8 mouse cellular contexts compared by ENCODE assay signal in genomic region chr4:62503374-62503970, GRCm38 (mm10). TPM values are rescaled to one million over a fixed set of nuclear protein-coding genes. Genes with fewer than 3 reads are reported as not detected.
DNase-seq lines count a peak whose midpoint lies in the region; ATAC-seq and TF ChIP-seq lines count a peak whose summit lies in the region.

Hdhd3 (minus strand) TSS chr4:62503467.

- H3K4me3 ChIP-seq in kidney, adult 2 months (ENCODE audit: insufficient read depth, low read depth, low read length) = peak within 1 kb of the TSS; percentile 62
- H3K4me3 ChIP-seq in hindbrain, embryonic 11.5 days (ENCODE audit: low read depth, low read length) = peak within 1 kb of the TSS; percentile 74
- H3K4me3 ChIP-seq in midbrain, embryonic 14.5 days (replicated peaks; ENCODE audit: low read depth, low read length) = peak within 1 kb of the TSS; percentile 72

- H3K9ac ChIP-seq in hindbrain, embryonic 11.5 days (ENCODE audit: low read depth, low read length) = peak within 1 kb of the TSS; percentile 77
- peak within 1 kb of the TSS; percentile 82 for H3K9ac ChIP-seq in midbrain, embryonic 14.5 days (replicated peaks; ENCODE audit: low read length)

- no peaks in the 10 kb centered on the region for H3K27me3 ChIP-seq in kidney, adult 2 months (replicated peaks; ENCODE audit: control insufficient read depth, insufficient read depth, low read length)
- H3K27me3 ChIP-seq in hindbrain, embryonic 11.5 days (ENCODE audit: control insufficient read depth, insufficient read depth, low read length) = no peaks in the 10 kb centered on the region
- H3K27me3 ChIP-seq in midbrain, embryonic 14.5 days (ENCODE audit: control insufficient read depth, insufficient read depth, low read length) = no peaks in the 10 kb centered on the region

- peak within 1 kb of the TSS; percentile 67 for H3K4me2 ChIP-seq in hindbrain, embryonic 11.5 days (replicated peaks; ENCODE audit: low read depth, low read length)
- H3K4me2 ChIP-seq in midbrain, embryonic 14.5 days (ENCODE audit: low read length) = peak within 1 kb of the TSS; percentile 72

- no peak for TF ChIP-seq CTCF in kidney, adult 2 months (conservative IDR thresholded peaks at IDR 0.05; ENCODE audit: insufficient read depth, insufficient read length, low read depth, low read length)

- H3K9me3 ChIP-seq in hindbrain, embryonic 11.5 days (ENCODE audit: control insufficient read depth, low read length) = no peaks in the 10 kb centered on the region
- no peaks in the 10 kb centered on the region for H3K9me3 ChIP-seq in midbrain, embryonic 14.5 days (ENCODE audit: control insufficient read depth, low read length)

- ATAC-seq in hindbrain, embryonic 11.5 days (ENCODE audit: low FRiP score) = no peak
- ATAC-seq in midbrain, embryonic 14.5 days (ENCODE audit: low FRiP score, low TSS enrichment) = no peak

- DNase-seq in kidney, adult 2 months = no peak
- DNase-seq in kidney, postnatal 36 days = no peak
- DNase-seq in adrenal gland, postnatal 10 days = peak; percentile 1
- DNase-seq in hindbrain, embryonic 11.5 days (ENCODE audit: low spot score) = no peak
- no peak for DNase-seq in midbrain, embryonic 14.5 days
- no peak for DNase-seq in left cerebral cortex, adult 18-20 months (ENCODE audit: low spot score in 2 of 2)
- no peak for DNase-seq in spleen, postnatal 10 days (ENCODE audit: low spot score in 2 of 2)
- no peak for DNase-seq in lung, postnatal 10 days

- no peaks in the 10 kb centered on the region for H3K36me3 ChIP-seq in kidney, adult 2 months (ENCODE audit: control insufficient read depth, insufficient read depth, low read length)
- H3K36me3 ChIP-seq in hindbrain, embryonic 11.5 days (ENCODE audit: control insufficient read depth, insufficient read depth, low read length) = 0 out of 2 replicates have a peak, but pooled peaks cover 5% of the 10 kb centered on the region
- peaks cover 21% of the 10 kb centered on the region for H3K36me3 ChIP-seq in midbrain, embryonic 14.5 days (ENCODE audit: control insufficient read depth, insufficient read depth, low read length)

- peak within 1 kb of the TSS; percentile 92 for H3K27ac ChIP-seq in kidney, adult 2 months (ENCODE audit: insufficient read depth, low read depth, low read length)
- peak within 1 kb of the TSS; percentile 30; the same call in 1 of the 2 replicates for H3K27ac ChIP-seq in hindbrain, embryonic 11.5 days (ENCODE audit: low read depth, low read length)
- peak within 1 kb of the TSS; percentile 55; the same call in 1 of the 2 replicates for H3K27ac ChIP-seq in midbrain, embryonic 14.5 days (replicated peaks; ENCODE audit: low read depth, low read length)

- 73% methylated on average over 3 of the region's 3 CpGs for WGBS in kidney, adult 2 months
- 81% methylated on average over 3 of the region's 3 CpGs for WGBS in hindbrain, embryonic 11.5 days
- WGBS in midbrain, embryonic 14.5 days = 89% methylated on average over 3 of the region's 3 CpGs

- no peak for TF ChIP-seq POLR2A in kidney, adult 2 months (IDR thresholded peaks at IDR 0.05; ENCODE audit: low read depth, low read length)

- H3K4me1 ChIP-seq in kidney, adult 2 months (ENCODE audit: control insufficient read depth, insufficient read depth, low read length) = peaks cover 21% of the 10 kb centered on the region
- H3K4me1 ChIP-seq in hindbrain, embryonic 11.5 days (replicated peaks; ENCODE audit: control insufficient read depth, insufficient read depth, low read length) = no peaks in the 10 kb centered on the region
- H3K4me1 ChIP-seq in midbrain, embryonic 14.5 days (ENCODE audit: control insufficient read depth, insufficient read depth, low read length) = peaks cover 2% of the 10 kb centered on the region; the same call in 1 of the 2 replicates

RNA-seq across cellular contexts. Expression of gene Hdhd3, which starts in this region (rescaled TPM):
- polyA plus RNA-seq in kidney, adult 2 months (2012; rRNA removed) = 23.7 and 24.0 TPM in 2 replicates
- total RNA-seq in adrenal gland, postnatal 10 days (2021) = 10 to 100 TPM; 16.7 to 19.5 TPM
- 13.7 and 16.7 TPM in 2 replicates for polyA plus RNA-seq in hindbrain, embryonic 11.5 days (2014; fragmentation: Nextera tagmentation; extraction: Ambion mirVana)
- 12.8 and 14.1 TPM in 2 replicates for polyA plus RNA-seq in midbrain, embryonic 14.5 days (2014; fragmentation: Nextera tagmentation; extraction: Ambion mirVana)
- 1 to 10 TPM; 8.9 to 9.0 TPM for total RNA-seq in left cerebral cortex, adult 18-20 months (2021)

Comparison
In these comparisons a context has a peak if more than half of its experiments do, and no peak if none do; other contexts are left out.
1. H3K27ac ChIP-seq: peak in every context shown above with its lines; median percentile 92 in kidney, adult 2 months; 55 in midbrain, embryonic 14.5 days; 30 in hindbrain, embryonic 11.5 days.